Mouse (Mus musculus): Measurements from ENCODE around the gene Anapc1. TPM values are rescaled to one million over a fixed set of nuclear protein-coding genes. Genes with fewer than 3 reads are reported as not detected.

The Anapc1 gene
- total and polyA plus RNA-seq, 2 experiments from 2014 or later: 25.2 to 78.5 TPM

DNA sequence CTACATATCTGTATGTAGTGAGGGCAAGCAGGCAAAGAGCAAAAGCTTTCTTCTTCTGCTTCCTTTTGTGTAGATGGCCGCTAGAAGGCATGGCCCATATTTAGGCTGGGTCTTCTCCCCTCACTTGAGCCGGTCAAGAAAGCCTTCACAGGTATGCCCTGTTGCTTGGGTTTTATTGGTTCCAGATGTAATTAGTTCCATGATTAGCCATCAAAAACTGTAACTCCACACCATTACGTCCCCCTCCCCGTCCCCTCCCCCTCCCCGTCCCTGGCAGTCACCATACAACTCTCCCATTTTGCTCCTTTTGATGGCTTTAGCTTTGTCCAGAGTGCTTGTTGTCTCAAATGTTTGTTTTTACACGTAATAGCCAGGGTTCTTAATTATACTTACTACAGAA is 25.7 kb upstream of the Anapc1 start:
- Histone ChIP-seq H3K4me1 (ENCODE audit: insufficient read depth) (no peaks in the 10 kb centered on the region), H3K27ac (ENCODE audit: low read depth, low read length) (no peak overlapping the region), H3K4me3 (ENCODE audit: low read depth, low read length) (no peak overlapping the region), H3K9me3 (ENCODE audit: low read length) (no peaks in the 10 kb centered on the region), H3K4me2 (ENCODE audit: low read depth) (no peak overlapping the region), H3K27me3 (ENCODE audit: insufficient read depth, low read length) (no peaks in the 10 kb centered on the region), H3K9ac (no peak overlapping the region), H3K36me3 (ENCODE audit: insufficient read depth) (no peaks in the 10 kb centered on the region)
- 72% methylated on average over 6 of the region's 6 CpGs for WGBS
- ATAC-seq (no peak), DNase-seq (no peak)
- no peak for TF ChIP-seq CTCF (IDR thresholded peaks at IDR 0.05; ENCODE audit: low read depth)

DNA sequence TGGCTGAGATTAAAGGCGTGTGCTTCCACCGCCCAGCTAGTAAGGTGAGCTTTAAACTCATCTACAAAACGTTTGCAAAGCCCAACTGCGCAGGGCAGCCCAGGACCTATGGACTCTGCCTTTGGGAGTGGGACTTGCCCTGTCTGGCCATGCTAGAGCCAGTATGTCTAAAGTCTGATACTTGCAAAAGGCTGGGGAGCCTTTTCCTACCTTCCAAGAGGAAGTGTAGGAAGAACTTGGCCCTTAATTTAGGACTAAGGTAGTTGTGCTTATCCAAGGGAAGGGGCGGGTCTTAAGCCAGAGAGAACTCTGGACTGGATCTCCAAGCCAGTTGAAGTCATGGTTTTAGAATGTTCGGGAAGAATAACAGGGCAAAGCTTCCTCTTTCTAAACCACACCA is 23.4 kb upstream of the Anapc1 start:
- no peak for DNase-seq
- H3K4me1 ChIP-seq (ENCODE audit: insufficient read depth): no peaks in the 10 kb centered on the region
- H3K27me3 ChIP-seq (ENCODE audit: insufficient read depth, low read length): no peaks in the 10 kb centered on the region
- WGBS: 87% methylated on average over 6 of the region's 6 CpGs
- no peak overlapping the region for H3K27ac ChIP-seq (ENCODE audit: low read depth, low read length)
- no peak overlapping the region for H3K4me2 ChIP-seq (ENCODE audit: low read depth)
- H3K9me3 ChIP-seq (ENCODE audit: low read length): no peaks in the 10 kb centered on the region
- no peaks in the 10 kb centered on the region for H3K36me3 ChIP-seq (ENCODE audit: insufficient read depth)
- H3K9ac ChIP-seq: no peak overlapping the region
- ATAC-seq: no peak
- no peak overlapping the region for H3K4me3 ChIP-seq (ENCODE audit: low read depth, low read length)
- TF ChIP-seq CTCF (IDR thresholded peaks at IDR 0.05; ENCODE audit: low read depth): no peak

DNA sequence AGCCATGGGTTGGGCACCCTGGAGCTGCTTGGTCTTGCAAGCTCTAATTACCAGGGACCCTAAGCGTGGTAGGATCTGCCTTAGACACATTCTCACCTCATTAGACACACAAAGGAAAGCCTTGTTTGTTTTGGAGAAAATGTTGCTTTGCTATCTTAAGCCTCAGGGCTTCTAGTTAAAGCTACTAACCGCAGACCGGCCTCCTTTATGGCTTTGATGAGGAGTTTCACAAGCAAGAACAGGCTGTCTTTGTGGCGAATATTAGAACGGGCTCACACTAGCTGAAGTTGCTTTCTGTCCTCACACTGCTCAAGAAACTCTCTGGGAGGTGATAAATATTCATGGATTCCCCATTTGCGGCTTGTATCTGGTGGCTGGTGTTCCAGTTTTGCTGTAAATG is 22.1 kb upstream of the Anapc1 start:
- 13% methylated on average over 6 of the region's 6 CpGs for WGBS
- H3K4me1 ChIP-seq (ENCODE audit: insufficient read depth): no peaks in the 10 kb centered on the region
- H3K9ac ChIP-seq: no peak overlapping the region
- no peak overlapping the region for H3K4me2 ChIP-seq (ENCODE audit: low read depth)
- no peak for DNase-seq
- H3K27ac ChIP-seq (ENCODE audit: low read depth, low read length): no peak overlapping the region
- TF ChIP-seq CTCF (IDR thresholded peaks at IDR 0.05; ENCODE audit: low read depth): no peak
- H3K36me3 ChIP-seq (ENCODE audit: insufficient read depth): no peaks in the 10 kb centered on the region
- H3K27me3 ChIP-seq (ENCODE audit: insufficient read depth, low read length): no peaks in the 10 kb centered on the region
- no peaks in the 10 kb centered on the region for H3K9me3 ChIP-seq (ENCODE audit: low read length)
- ATAC-seq: peak; percentile 63
- H3K4me3 ChIP-seq (ENCODE audit: low read depth, low read length): no peak overlapping the region

DNA sequence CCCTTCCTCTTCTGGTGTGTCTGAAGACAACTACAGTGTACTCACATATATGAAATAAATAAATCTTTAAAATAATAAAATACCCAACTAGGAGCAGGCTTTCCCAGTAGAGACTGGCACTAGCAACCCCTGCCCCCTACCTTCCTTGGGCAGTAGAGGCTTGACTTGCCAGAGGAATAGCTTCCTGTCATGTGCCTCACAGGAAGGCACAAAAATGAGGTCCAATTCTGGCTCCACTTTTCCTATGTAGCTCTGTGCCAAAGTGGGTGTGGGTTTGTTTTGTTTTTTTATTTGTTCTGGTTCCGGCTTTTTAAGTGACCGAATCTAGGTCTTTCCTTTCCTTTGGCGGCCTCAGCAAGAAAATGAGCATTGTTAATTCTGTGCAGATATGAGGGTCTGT is 17.3 kb upstream of the Anapc1 start:
- Histone ChIP-seq H3K4me1 (ENCODE audit: insufficient read depth) (no peaks in the 10 kb centered on the region), H3K4me3 (ENCODE audit: low read depth, low read length) (no peak overlapping the region), H3K27ac (ENCODE audit: low read depth, low read length) (no peak overlapping the region), H3K9me3 (ENCODE audit: low read length) (no peaks in the 10 kb centered on the region), H3K36me3 (ENCODE audit: insufficient read depth) (no peaks in the 10 kb centered on the region), H3K27me3 (ENCODE audit: insufficient read depth, low read length) (peaks cover 3% of the 10 kb centered on the region; the same call in 1 of the 2 replicates), H3K9ac (no peak overlapping the region), H3K4me2 (ENCODE audit: low read depth) (no peak overlapping the region)
- DNase-seq (no peak), ATAC-seq (no peak)
- WGBS: 87% methylated on average over 3 of the region's 3 CpGs
- no peak for TF ChIP-seq CTCF (IDR thresholded peaks at IDR 0.05; ENCODE audit: low read depth)

DNA sequence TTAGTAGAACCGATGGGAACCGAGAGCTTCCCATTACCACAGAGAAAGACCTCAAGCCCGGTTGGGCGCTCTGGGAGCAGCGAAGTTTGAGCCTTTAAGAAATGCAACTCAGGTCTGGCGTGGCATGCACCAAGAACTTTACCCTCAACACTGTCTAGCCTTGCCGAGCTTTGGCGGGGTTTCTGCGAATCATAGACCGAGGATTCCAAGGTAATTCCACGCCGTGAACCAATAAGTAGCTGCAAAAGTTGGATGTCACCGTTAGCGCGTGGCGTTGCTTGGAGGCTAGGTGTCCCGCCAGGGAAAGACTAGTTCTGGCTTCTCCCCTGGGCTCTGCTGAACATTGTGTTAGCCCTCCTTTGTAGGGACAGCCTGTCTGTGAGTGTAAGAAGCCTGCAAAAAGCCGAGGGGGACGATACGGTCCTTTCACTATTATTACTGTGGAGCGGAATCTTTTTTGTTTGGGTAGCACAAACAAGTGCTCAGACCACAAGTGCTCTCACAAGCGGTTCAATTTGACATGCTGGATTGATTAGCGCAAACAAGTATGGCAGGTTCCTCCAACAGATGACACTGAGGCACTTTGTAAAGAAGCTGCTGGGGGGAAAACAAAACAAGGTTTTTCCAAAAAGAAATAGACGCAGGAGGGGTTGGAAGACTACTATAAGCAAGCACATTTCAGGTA is 12.2 kb upstream of the Anapc1 start:
- Histone ChIP-seq H3K4me2 (ENCODE audit: low read depth) (peak overlapping the region; percentile 86), H3K4me1 (ENCODE audit: insufficient read depth) (no peaks in the 10 kb centered on the region; the same call in 1 of the 2 replicates), H3K9ac (peak overlapping the region; percentile 39; the same call in 1 of the 2 replicates), H3K27me3 (ENCODE audit: insufficient read depth, low read length) (peaks cover 28% of the 10 kb centered on the region), H3K27ac (ENCODE audit: low read depth, low read length) (no peak overlapping the region), H3K36me3 (ENCODE audit: insufficient read depth) (no peaks in the 10 kb centered on the region), H3K4me3 (ENCODE audit: low read depth, low read length) (peak overlapping the region; percentile 43), H3K9me3 (ENCODE audit: low read length) (no peaks in the 10 kb centered on the region)
- DNase-seq (peak; percentile 14), ATAC-seq (0 out of 2 replicates have a peak, but pooled peaks have one; percentile 10)
- WGBS: 2% methylated on average over 24 of the region's 24 CpGs
- TF ChIP-seq CTCF (IDR thresholded peaks at IDR 0.05; ENCODE audit: low read depth): no peak

DNA sequence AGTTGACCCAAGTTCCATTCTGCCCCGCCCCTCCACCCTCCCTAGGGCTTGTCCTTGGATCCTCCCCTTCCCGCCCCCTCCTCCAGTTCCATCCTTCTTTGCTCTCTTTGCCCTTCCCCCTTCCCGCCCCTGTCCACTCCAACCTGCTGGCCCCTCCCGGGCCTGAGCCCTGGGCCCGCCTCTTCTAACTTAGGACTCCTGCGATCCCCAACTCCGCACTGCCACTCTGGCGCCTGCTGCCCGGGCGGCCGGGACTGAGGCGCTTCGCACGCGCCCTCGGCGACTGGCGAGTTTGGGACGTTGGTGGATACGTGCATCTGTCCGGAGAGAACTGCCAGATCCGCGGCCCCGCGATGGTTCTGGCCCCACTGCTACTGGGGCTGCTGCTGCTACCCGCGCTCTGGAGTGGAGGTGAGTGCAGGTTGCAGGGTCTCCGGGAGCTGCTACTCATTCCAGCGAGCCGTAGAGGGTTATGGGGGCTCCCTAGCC is 11.5 kb upstream of the Anapc1 start, which contains the start of gene Mertk:
Gene Mertk (plus strand): TSS at position 264 of the 489 bp plus-strand sequence.
- peak within 1 kb of the TSS; percentile 43 for H3K4me3 ChIP-seq (ENCODE audit: low read depth, low read length)
- peaks cover 28% of the 10 kb centered on the region for H3K27me3 ChIP-seq (ENCODE audit: insufficient read depth, low read length)
- 1% methylated on average over 29 of the region's 30 CpGs for WGBS
- peak; percentile 45 for DNase-seq
- H3K36me3 ChIP-seq (ENCODE audit: insufficient read depth): no peaks in the 10 kb centered on the region
- peak within 1 kb of the TSS; percentile 39 for H3K9ac ChIP-seq
- H3K27ac ChIP-seq (ENCODE audit: low read depth, low read length): peak within 1 kb of the TSS; percentile 30; the same call in 1 of the 2 replicates
- no peak for TF ChIP-seq CTCF (IDR thresholded peaks at IDR 0.05; ENCODE audit: low read depth)
- no peaks in the 10 kb centered on the region; the same call in 1 of the 2 replicates for H3K4me1 ChIP-seq (ENCODE audit: insufficient read depth)
- ATAC-seq: peak; percentile 76
- no peaks in the 10 kb centered on the region for H3K9me3 ChIP-seq (ENCODE audit: low read length)
- H3K4me2 ChIP-seq (ENCODE audit: low read depth): peak within 1 kb of the TSS; percentile 86

DNA sequence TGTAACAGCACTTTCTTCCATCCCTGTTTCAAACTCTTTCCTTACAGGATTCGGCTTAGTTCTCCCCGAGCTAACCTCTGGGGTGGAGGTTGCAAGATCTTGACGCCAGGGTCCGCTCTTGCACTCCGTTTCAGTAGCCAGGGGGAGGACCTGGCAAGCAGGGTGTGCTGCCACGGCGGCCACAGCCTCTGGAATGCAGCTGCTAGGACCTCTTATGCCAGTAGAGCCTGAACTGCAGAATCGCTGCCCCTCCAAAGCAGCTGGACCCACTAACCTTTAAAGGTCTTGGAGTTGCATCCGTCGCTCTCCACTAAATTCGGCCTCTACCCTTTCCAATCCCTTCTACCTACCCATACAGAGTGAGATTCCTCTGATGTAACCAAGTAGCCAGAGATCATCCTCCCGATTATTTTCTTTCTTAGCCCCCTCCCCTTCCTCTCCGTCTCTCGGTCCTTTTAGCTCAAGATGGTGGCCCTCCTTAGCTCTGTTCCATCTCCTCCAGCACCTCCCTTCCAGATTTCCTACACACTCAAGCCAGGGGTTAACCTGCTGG is 11.0 kb upstream of the Anapc1 start:
- WGBS: under 1% methylated on average over 14 of the region's 14 CpGs
- H3K36me3 ChIP-seq (ENCODE audit: insufficient read depth): no peaks in the 10 kb centered on the region
- peak overlapping the region; percentile 37; the same call in 1 of the 2 replicates for H3K9ac ChIP-seq
- H3K9me3 ChIP-seq (ENCODE audit: low read length): no peaks in the 10 kb centered on the region
- peak overlapping the region; percentile 86 for H3K4me2 ChIP-seq (ENCODE audit: low read depth)
- H3K27ac ChIP-seq (ENCODE audit: low read depth, low read length): peak overlapping the region; percentile 30; the same call in 1 of the 2 replicates
- peak overlapping the region; percentile 43 for H3K4me3 ChIP-seq (ENCODE audit: low read depth, low read length)
- DNase-seq: peak; percentile 78
- ATAC-seq: peak; percentile 94
- peaks cover 28% of the 10 kb centered on the region for H3K27me3 ChIP-seq (ENCODE audit: insufficient read depth, low read length)
- peak; percentile 83 for TF ChIP-seq CTCF (IDR thresholded peaks at IDR 0.05; ENCODE audit: low read depth)
- H3K4me1 ChIP-seq (ENCODE audit: insufficient read depth): no peaks in the 10 kb centered on the region; the same call in 1 of the 2 replicates

Measured in forebrain, postnatal 0 days (tissue).